Mouse (Mus musculus) monocyte, adult 5-6 weeks (primary cell): Measurements from ENCODE around the gene Ccdc158. TPM values are rescaled to one million over a fixed set of nuclear protein-coding genes. Genes with fewer than 3 reads are reported as not detected.

Experiments
- ATAC-seq: fragments of 153-309, 156-312 bp; replicated peaks from 2 replicates; pipeline ENCODE4 v1.8.0; 2017; ENCODE audit warnings: mild to moderate bottlenecking; ENCODE audit not compliant: low TSS enrichment, insufficient number of reproducible peaks, severe bottlenecking, poor library complexity, low FRiP score
- total RNA-seq: library from RNA; stranded (forward); fragments of 200-1000, 200-491, 200-594 nt; gene quantifications from 3 replicates; pipeline ENCODE4 v1.2.3, GENCODE M21; 2017

Ccdc158 gene
- total RNA-seq, 1 experiment from 2014 or later, result 6.4 TPM

DNA sequence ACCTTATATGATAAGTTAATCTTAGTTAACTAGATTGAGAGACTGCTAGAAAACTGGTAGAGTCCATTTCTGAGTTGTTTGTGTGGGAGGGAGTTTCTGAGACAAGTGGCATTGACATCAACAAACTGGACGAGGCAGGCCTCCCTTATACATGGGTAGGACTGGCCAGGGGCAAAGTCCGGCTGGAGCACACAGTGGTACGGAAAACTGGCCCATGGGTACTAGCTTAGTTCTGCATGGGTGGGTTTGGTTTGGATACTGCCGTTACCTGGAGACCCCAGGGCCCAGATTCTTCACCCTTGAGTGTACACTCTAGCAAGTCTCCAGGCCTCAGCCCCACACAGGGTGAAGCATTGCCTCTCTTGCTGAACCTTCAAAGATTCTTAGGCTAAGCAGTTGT, 62.3 kb downstream of the Ccdc158 start:
- ATAC-seq, result no peak

- no peak for ATAC-seq
These were observed 67.4 kb downstream of the Ccdc158 start for GRCm38 (mm10) chr5:92607492-92608229.

GRCm38 (mm10) chr5:92604452-92605247, 70.4 kb downstream of the Ccdc158 start:
- no peak for ATAC-seq

- peak; percentile 28; the same call in 1 of the 2 replicates for ATAC-seq
These were observed 72.1 kb downstream of the Ccdc158 start, which contains the start of gene Stbd1 for GRCm38 (mm10) chr5:92602691-92603690. Gene Stbd1, plus strand, starts transcription at chr5:92603041.

DNA sequence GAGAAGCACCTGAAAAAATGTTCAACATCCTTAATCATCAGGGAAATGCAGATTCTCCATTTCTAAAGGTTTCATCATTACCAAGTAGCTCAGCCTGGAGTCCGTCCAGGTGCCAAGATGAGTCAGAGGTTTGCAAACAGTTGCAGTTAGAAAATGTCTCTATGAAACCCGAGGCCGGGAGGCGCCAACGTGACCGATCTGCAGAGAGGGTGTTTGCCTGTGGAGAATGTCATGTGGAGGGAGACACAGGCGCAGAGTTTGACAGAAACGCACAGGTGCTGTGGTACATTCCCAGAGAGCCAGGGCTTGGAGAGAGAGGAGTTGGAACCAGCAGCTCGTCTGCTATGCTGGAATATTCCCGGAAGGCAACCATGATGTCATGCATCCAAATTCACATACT, 76.0 kb downstream of the Ccdc158 start:
- no peak for ATAC-seq

DNA sequence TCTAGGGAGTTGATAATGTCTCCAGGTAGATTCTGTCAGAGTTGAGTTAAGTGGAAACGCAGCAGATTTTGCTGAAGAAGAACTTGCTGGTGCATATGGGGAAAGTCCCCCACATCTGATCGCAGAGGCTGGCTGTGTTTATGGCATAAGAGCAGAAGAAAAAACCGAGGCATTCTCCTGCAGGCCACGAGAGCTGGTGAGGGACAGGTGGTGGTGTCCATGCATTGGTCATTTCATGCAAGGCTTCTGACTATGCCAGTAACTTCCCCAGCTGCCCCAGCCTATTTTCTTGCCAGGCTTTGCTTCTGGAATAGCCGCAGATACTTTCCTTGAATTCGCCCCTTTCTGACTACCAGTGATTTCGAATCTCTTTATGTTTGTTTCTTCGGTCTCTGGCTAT, 78.2 kb downstream of the Ccdc158 start:
- no peak for ATAC-seq

- ATAC-seq, result no peak
These were observed 80.0 kb downstream of the Ccdc158 start for GRCm38 (mm10) chr5:92595026-92595425.

DNA sequence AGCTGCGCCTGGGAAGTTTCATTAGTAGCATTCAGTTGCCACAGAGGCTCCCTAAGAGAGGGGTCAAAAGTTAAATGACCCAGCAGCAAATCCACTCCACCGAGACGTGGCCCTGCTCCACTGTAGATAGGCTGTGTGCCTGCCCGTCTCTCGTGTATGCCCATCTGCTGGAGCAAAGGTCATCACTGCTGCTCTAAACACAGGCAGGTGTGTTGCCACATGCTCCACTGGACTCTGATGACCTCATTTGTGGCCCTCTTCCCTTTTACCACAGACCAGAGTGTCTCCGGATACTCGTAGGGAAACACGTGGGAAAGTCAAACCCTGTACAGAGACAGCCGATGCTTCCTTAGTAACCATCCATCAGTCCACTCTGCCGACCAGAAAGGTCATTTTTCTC, 89.1 kb downstream of the Ccdc158 start:
- ATAC-seq, result no peak

DNA sequence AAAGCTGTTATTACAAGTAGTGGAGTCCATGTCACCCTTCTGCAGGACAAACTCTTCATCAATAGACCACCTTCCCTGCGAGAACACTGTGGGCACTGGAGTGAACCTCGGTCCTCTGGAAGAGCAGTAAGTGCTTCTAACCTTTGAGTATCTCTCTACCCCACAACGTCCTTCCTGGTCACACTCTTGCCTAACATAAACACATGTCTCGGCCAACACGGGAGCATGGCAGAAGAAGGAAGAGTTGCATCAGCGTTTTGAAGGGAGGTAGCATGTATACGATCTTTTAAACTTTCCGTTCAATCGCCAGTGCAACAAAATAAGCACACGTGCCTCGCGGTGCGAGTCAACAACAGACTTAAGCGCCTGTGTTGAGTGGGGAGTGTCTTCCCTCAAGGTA, 95.5 kb downstream of the Ccdc158 start:
- no peak for ATAC-seq

- no peak for ATAC-seq
These were observed 103.8 kb downstream of the Ccdc158 start for GRCm38 (mm10) chr5:92571232-92571631.

DNA sequence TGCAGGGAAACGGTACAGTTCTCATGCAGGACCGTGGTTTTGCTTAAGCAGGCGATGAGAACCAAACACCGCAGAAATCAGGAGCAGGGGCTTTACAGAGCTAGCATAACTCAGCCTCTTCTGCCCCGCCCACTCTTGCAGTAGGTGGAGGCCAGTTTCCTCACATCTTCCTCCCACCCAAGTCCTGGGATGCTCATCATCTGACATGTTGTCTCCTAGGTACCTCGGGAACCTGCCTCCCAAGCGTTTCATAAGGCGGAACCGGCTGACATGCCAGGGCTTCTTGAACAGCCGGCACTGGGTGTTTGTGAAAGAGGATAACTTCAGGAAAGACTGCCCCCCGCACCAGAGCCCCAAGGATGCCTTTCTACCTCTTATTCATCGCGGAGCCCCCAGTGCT, 113.1 kb downstream of the Ccdc158 start:
- ATAC-seq, result no peak

DNA sequence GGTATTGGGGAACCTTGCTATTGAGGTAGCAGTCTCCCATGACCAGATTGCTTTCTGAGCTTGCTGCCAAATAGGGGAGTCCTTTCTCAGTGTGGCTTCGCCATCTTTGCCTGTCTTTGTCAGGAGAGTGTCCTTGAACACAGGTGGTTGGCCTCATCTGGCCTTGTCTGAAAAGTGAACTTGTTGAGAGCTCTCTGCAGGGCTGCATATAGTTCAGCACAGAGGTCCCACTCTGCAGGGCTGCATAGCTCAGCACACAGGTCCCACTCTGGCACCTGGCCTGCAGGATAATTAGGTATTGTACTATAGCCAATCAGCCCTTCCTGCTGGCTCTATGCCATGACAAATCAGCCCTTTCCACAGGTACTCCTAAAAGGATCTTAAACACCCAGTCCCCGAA, 114.9 kb downstream of the Ccdc158 start:
- ATAC-seq, result no peak

Other genes starting within 250 kb of the Ccdc158 start
- 44.1 to 71.5 TPM (median 50.8 TPM) in 3 replicates for gene Nup54, start 240.1 kb downstream of the Ccdc158 start, total RNA-seq
- gene Scarb2, start 168.4 kb downstream of the Ccdc158 start, total RNA-seq, result 75.7 to 83.7 TPM (median 80.4 TPM) in 3 replicates
- gene Fam47e, start 120.2 kb downstream of the Ccdc158 start, total RNA-seq, result not detected in 3 replicates
- 0.49 to 2.0 TPM in 2 of 3 replicates, not detected in the other for gene Stbd1, start 72.2 kb downstream of the Ccdc158 start, total RNA-seq
- not detected in 3 replicates for gene Shroom3, start 8.2 kb upstream of the Ccdc158 start, total RNA-seq